In the genomic region with DNA sequence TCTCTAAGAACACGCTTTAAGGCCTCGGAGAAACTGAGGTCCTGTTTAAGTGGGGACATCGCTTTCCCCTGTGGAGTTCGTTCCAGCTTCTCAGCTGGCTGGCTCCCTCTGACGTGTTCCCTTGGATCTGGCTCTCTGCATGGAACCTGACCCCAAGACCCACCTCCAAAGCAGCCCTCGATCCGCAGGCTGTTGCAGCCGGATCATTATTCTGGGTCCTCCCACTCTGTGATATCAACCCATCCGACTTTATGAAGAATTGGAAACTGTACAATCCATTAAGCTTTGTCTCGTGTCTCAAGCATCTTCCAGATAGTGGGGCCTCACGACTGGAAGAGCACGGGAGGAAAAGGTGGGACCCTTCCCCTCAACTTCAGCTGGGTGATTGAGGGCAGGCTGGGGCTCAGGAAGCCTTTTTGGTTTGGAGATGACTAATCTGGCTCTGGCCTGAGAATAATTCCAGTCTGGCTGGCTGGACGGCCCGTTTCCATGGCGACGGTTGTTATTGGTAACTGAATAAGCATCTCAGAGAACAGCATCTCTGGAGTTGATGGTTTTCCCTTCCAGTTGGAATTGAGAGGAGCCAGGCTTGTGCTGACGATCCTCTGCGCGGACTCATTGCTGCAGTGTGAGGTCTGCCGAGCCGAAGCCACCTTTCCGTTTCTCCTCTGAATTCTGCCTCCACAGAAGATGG, we compare ENCODE assay signal across 8 mouse cellular contexts. TPM values are rescaled to one million over a fixed set of nuclear protein-coding genes. Genes with fewer than 3 reads are reported as not detected.
A peak's percentile ranks its signal among the peaks of the same experiment; 100 is the strongest.
DNase-seq lines count a peak whose midpoint lies in the region; ATAC-seq and TF ChIP-seq lines count a peak whose summit lies in the region.

No protein-coding gene starts in this region.

- no peak overlapping the region for H3K9ac ChIP-seq in forebrain, embryonic 14.5 days (ENCODE audit: low read length)

- DNase-seq in 3T3-L1 (ENCODE audit: low read depth, low spot score) = peak; percentile 29
- DNase-seq in adrenal gland, postnatal 25 days = peak; percentile 44
- peak; percentile 94 for DNase-seq in forebrain, embryonic 14.5 days (ENCODE audit: low spot score)
- peak; percentile 81 to 85 for DNase-seq in layer of hippocampus, postnatal 10 days (ENCODE audit: low spot score in 2 of 2)
- DNase-seq in neural tube, embryonic 10.5 days (ENCODE audit: extremely low spot score, low spot score) = peak; percentile 68
- no peak for DNase-seq in ovary, postnatal 14 days (ENCODE audit: low spot score)
- no peak for DNase-seq in heart, adult 11 months
- no peak for DNase-seq in kidney, adult 2 months

- no peaks in the 10 kb centered on the region for H3K9me3 ChIP-seq in forebrain, embryonic 14.5 days (replicated peaks; ENCODE audit: control insufficient read depth, low read length)

- no peak overlapping the region for H3K4me2 ChIP-seq in forebrain, embryonic 14.5 days (ENCODE audit: low read length)

- H3K4me1 ChIP-seq in forebrain, embryonic 14.5 days (ENCODE audit: control insufficient read depth, insufficient read depth, low read length) = peaks cover 8% of the 10 kb centered on the region; the same call in 1 of the 2 replicates
- no peaks in the 10 kb centered on the region for H3K4me1 ChIP-seq in kidney, adult 2 months (ENCODE audit: control insufficient read depth, insufficient read depth, low read length)

- TF ChIP-seq CTCF in kidney, adult 2 months (conservative IDR thresholded peaks at IDR 0.05; ENCODE audit: insufficient read depth, insufficient read length, low read depth, low read length) = no peak

- no peak for TF ChIP-seq POLR2A in kidney, adult 2 months (IDR thresholded peaks at IDR 0.05; ENCODE audit: low read depth, low read length)

- 49% methylated on average over 22 of the region's 22 CpGs for WGBS in forebrain, embryonic 14.5 days
- WGBS in kidney, adult 2 months = 64% methylated on average over 22 of the region's 22 CpGs

- ATAC-seq in forebrain, embryonic 14.5 days = peak; percentile 74

- no peaks in the 10 kb centered on the region for H3K27me3 ChIP-seq in forebrain, embryonic 14.5 days (replicated peaks; ENCODE audit: control insufficient read depth, insufficient read depth, low read length)
- H3K27me3 ChIP-seq in kidney, adult 2 months (replicated peaks; ENCODE audit: control insufficient read depth, insufficient read depth, low read length) = no peaks in the 10 kb centered on the region

- H3K4me3 ChIP-seq in forebrain, embryonic 14.5 days (ENCODE audit: low read depth, low read length) = no peak overlapping the region
- H3K4me3 ChIP-seq in kidney, adult 2 months (ENCODE audit: insufficient read depth, low read depth, low read length) = no peak overlapping the region

- peak overlapping the region; percentile 2; the same call in 1 of the 2 replicates for H3K27ac ChIP-seq in forebrain, embryonic 14.5 days (ENCODE audit: low read depth, low read length)
- H3K27ac ChIP-seq in kidney, adult 2 months (ENCODE audit: insufficient read depth, low read depth, low read length) = no peak overlapping the region

- H3K36me3 ChIP-seq in forebrain, embryonic 14.5 days (ENCODE audit: control insufficient read depth, insufficient read depth, low read length) = no peaks in the 10 kb centered on the region
- H3K36me3 ChIP-seq in kidney, adult 2 months (ENCODE audit: control insufficient read depth, insufficient read depth, low read length) = no peaks in the 10 kb centered on the region

RNA-seq across cellular contexts. Expression of gene Tox2, which starts 50.4 kb away (rescaled TPM):
- 2.7 and 3.0 TPM in 2 replicates for total RNA-seq in adrenal gland, postnatal 25 days (2021)
- polyA plus RNA-seq in forebrain, embryonic 14.5 days (2014; fragmentation: Nextera tagmentation; extraction: Ambion mirVana) = 16.5 and 19.2 TPM in 2 replicates
- 10 to 100 TPM; 24.3 to 24.4 TPM for total RNA-seq in layer of hippocampus, postnatal 10 days (2021)
- polyA plus RNA-seq in kidney, adult 2 months (2012; rRNA removed) = 0.46 and 1.4 TPM in 2 replicates

Comparison
In these comparisons a context has a peak if more than half of its experiments do, and no peak if none do; other contexts are left out.
1. DNase-seq: peak in 3T3-L1 (single experiment), adrenal gland, postnatal 25 days (single experiment), forebrain, embryonic 14.5 days (single experiment), layer of hippocampus, postnatal 10 days (2 of 2) and neural tube, embryonic 10.5 days (single experiment); none in ovary, postnatal 14 days (single experiment), heart, adult 11 months (single experiment) and kidney, adult 2 months (single experiment).